Mouse (Mus musculus): ENCODE measurements around the gene Tsr2. TPM values are rescaled to one million over a fixed set of nuclear protein-coding genes. Genes with fewer than 3 reads are reported as not detected.
A peak's percentile ranks its signal among the peaks of the same experiment; 100 is the strongest.

Tsr2 gene
- 38.6 and 43.2 TPM in 2 replicates for polyA plus RNA-seq (2015; fragmentation: Nextera tagmentation; extraction: Ambion mirVana)

- H3K27ac ChIP-seq, result peak within 1 kb of the TSS; percentile 62; the same call in 1 of the 2 replicates
- WGBS, result 23% methylated on average over 35 of the region's 35 CpGs
- H3K36me3 ChIP-seq, result no peaks in the 10 kb centered on the region
- H3K9ac ChIP-seq, result peak within 1 kb of the TSS; percentile 67
- peak within 1 kb of the TSS; percentile 62 for H3K4me3 ChIP-seq (replicated peaks)
- H3K9me3 ChIP-seq (replicated peaks), result no peaks in the 10 kb centered on the region
- peaks cover 6% of the 10 kb centered on the region; the same call in 1 of the 2 replicates for H3K4me1 ChIP-seq
- 0 out of 2 replicates have a peak, but pooled peaks cover 5% of the 10 kb centered on the region for H3K27me3 ChIP-seq
- peak; percentile 94 for ATAC-seq (replicated peaks; ENCODE audit: low FRiP score)
- peak within 1 kb of the TSS; percentile 57 for H3K4me2 ChIP-seq
Observed at GRCm38 (mm10) chrX:151096171-151097058, at the start of gene Tsr2. TSS of gene Tsr2 (minus strand) at chrX:151096543.

DNA sequence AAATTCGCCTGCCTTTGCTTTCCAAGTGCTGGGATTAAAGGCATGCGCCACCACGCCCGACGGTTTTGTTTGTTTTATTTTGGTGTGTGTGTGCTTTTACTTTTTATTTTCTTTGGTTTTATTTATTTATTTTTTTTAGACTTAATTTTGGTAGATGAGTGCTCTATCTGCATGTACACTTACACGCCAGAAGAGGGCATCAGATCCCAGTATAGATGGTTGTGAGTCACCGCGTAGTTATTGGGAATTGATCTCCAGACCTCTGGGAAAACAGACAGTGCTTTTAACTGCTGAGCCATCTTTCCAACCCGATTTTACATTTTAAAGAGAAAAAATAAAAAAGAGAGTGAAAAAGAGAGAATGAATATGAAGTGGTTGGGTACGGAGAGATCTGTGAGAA, 36.4 kb upstream of the Tsr2 start:
- no peak overlapping the region for H3K4me2 ChIP-seq
- H3K27ac ChIP-seq, result no peak overlapping the region
- no peak overlapping the region; the same call in 1 of the 2 replicates for H3K4me3 ChIP-seq (replicated peaks)
- H3K9ac ChIP-seq, result no peak overlapping the region
- no peak for ATAC-seq (replicated peaks; ENCODE audit: low FRiP score)
- no peaks in the 10 kb centered on the region for H3K9me3 ChIP-seq (replicated peaks)
- H3K27me3 ChIP-seq, result peaks cover 18% of the 10 kb centered on the region; the same call in 1 of the 2 replicates
- no peaks in the 10 kb centered on the region for H3K36me3 ChIP-seq
- H3K4me1 ChIP-seq, result no peaks in the 10 kb centered on the region
- WGBS, result 32% methylated on average over 10 of the region's 10 CpGs

DNA sequence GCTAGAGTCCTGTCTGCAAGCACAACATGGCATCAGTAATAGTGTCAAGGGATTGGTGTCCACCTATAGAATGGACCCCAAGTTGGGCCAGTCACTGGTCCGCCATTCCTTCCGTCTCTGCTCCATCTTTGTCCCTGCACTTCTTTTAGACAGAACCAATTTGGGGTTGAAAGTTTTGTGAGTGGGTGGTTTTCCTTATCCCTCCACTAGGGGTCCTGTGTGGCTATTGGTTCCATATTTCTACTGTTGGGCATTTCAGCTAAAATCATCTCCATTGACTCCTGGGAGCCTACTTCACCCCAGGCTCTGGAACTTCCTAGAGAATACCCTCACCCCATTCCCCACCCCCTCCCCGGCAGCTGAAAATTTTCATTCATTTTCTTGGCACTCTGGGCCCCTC, 34.1 kb upstream of the Tsr2 start:
- H3K4me2 ChIP-seq, result no peak overlapping the region
- H3K36me3 ChIP-seq, result no peaks in the 10 kb centered on the region
- no peak for ATAC-seq (replicated peaks; ENCODE audit: low FRiP score)
- no peaks in the 10 kb centered on the region for H3K9me3 ChIP-seq (replicated peaks)
- H3K9ac ChIP-seq, result no peak overlapping the region
- peaks cover 18% of the 10 kb centered on the region; the same call in 1 of the 2 replicates for H3K27me3 ChIP-seq
- WGBS, result 80% methylated on average over 3 of the region's 3 CpGs
- no peaks in the 10 kb centered on the region for H3K4me1 ChIP-seq
- no peak overlapping the region for H3K4me3 ChIP-seq (replicated peaks)
- H3K27ac ChIP-seq, result no peak overlapping the region

DNA sequence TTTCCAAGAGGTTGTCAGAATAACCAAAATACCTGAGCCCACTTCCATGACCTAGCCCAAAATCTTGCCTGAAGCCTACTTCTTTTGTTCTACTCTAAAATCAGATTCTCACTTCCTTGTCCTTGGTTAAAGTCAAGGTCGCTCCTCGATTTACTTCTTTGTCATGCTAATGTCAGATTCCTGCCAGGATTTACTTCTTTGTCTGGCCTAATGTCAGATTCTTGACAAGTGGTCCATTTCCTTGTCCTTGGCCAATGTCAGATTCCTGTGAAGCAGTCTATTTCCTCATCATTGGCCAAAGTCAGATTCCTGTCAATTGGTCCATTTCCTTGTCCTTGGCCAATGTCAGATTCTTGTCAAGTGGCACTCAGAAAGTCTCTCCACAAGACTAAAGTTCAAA, 27.6 kb upstream of the Tsr2 start:
- H3K9me3 ChIP-seq (replicated peaks), result no peaks in the 10 kb centered on the region
- WGBS, result 76% methylated on average over 2 of the region's 2 CpGs
- no peak overlapping the region for H3K9ac ChIP-seq
- peaks cover 3% of the 10 kb centered on the region; the same call in 1 of the 2 replicates for H3K27me3 ChIP-seq
- no peak overlapping the region for H3K4me3 ChIP-seq (replicated peaks)
- H3K4me2 ChIP-seq, result no peak overlapping the region
- no peaks in the 10 kb centered on the region for H3K4me1 ChIP-seq
- ATAC-seq (replicated peaks; ENCODE audit: low FRiP score), result no peak
- no peaks in the 10 kb centered on the region for H3K36me3 ChIP-seq
- H3K27ac ChIP-seq, result no peak overlapping the region

DNA sequence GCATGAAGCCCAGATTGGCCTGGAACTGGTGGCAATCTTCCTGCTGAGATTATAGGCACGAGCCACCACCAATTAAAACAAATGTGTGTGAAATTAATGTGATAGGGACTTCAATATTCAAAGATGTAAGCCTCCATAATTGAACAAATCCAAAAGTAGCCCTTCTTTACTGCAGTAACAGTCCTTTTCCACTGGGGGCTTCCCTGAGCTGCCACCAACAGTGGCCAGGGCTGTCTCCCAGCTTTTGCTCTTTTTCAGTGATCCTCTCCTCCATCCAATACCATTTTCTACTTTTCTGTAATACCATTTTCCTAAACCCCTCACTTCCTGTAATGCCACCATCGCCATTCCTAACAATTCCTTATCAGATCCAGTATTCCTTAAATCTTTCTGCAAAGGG, 21.1 kb upstream of the Tsr2 start:
- H3K4me1 ChIP-seq, result no peaks in the 10 kb centered on the region
- H3K4me2 ChIP-seq, result no peak overlapping the region
- H3K9me3 ChIP-seq (replicated peaks), result no peaks in the 10 kb centered on the region
- H3K27me3 ChIP-seq, result peaks cover 8% of the 10 kb centered on the region
- H3K9ac ChIP-seq, result no peak overlapping the region
- no peak overlapping the region for H3K4me3 ChIP-seq (replicated peaks)
- 8% methylated on average over 2 of the region's 2 CpGs for WGBS
- no peak overlapping the region for H3K27ac ChIP-seq
- ATAC-seq (replicated peaks; ENCODE audit: low FRiP score), result no peak
- no peaks in the 10 kb centered on the region for H3K36me3 ChIP-seq

DNA sequence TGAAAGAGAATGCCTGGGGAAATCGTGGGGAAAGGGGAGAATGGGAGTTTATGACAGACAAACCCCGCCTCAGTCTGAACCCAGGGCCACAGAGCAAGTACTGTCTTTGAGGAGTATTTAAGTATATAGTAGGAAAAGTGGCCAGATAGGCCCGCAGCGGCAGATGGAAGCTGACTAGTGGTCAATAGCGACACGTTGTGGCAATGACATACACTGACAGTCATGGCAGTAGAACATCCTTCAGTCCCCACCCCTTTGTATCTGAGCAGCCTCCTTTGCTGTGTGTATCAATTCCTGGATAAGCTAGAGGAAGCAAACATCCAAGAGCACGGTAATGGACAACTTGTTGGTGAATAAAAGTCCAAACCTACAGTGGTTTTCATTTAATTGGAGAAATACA, 20.5 kb upstream of the Tsr2 start:
- no peak for ATAC-seq (replicated peaks; ENCODE audit: low FRiP score)
- Histone ChIP-seq H3K36me3 (no peaks in the 10 kb centered on the region), H3K27me3 (peaks cover 8% of the 10 kb centered on the region), H3K4me2 (no peak overlapping the region), H3K9me3 (replicated peaks) (no peaks in the 10 kb centered on the region), H3K9ac (no peak overlapping the region), H3K27ac (no peak overlapping the region), H3K4me3 (replicated peaks) (no peak overlapping the region), H3K4me1 (no peaks in the 10 kb centered on the region)
- 17% methylated on average over 7 of the region's 7 CpGs for WGBS

- no peak for ATAC-seq (replicated peaks; ENCODE audit: low FRiP score)
Observed at GRCm38 (mm10) chrX:151107301-151108067, 11.1 kb upstream of the Tsr2 start.

GRCm38 (mm10) chrX:151087418-151087817, 8.9 kb downstream of the Tsr2 start:
- no peak overlapping the region for H3K27ac ChIP-seq
- no peak overlapping the region for H3K4me2 ChIP-seq
- no peak overlapping the region for H3K9ac ChIP-seq
- ATAC-seq (replicated peaks; ENCODE audit: low FRiP score), result no peak
- H3K4me3 ChIP-seq (replicated peaks), result no peak overlapping the region
- peaks cover 18% of the 10 kb centered on the region for H3K27me3 ChIP-seq
- WGBS, result 65% methylated on average over 1 of the region's 1 CpGs
- no peaks in the 10 kb centered on the region for H3K4me1 ChIP-seq
- H3K9me3 ChIP-seq (replicated peaks), result no peaks in the 10 kb centered on the region
- H3K36me3 ChIP-seq, result peaks cover 76% of the 10 kb centered on the region

More at GRCm38 (mm10) chrX:151107301-151108067, 11.1 kb upstream of the Tsr2 start:
- H3K4me3 ChIP-seq (replicated peaks), result no peak overlapping the region
- 60% methylated on average over 7 of the region's 7 CpGs for WGBS
- no peaks in the 10 kb centered on the region for H3K4me1 ChIP-seq
- H3K27ac ChIP-seq, result no peak overlapping the region
- no peaks in the 10 kb centered on the region for H3K36me3 ChIP-seq
- H3K4me2 ChIP-seq, result no peak overlapping the region
- H3K9me3 ChIP-seq (replicated peaks), result no peaks in the 10 kb centered on the region
- H3K27me3 ChIP-seq, result peaks cover 23% of the 10 kb centered on the region
- H3K9ac ChIP-seq, result no peak overlapping the region

DNA sequence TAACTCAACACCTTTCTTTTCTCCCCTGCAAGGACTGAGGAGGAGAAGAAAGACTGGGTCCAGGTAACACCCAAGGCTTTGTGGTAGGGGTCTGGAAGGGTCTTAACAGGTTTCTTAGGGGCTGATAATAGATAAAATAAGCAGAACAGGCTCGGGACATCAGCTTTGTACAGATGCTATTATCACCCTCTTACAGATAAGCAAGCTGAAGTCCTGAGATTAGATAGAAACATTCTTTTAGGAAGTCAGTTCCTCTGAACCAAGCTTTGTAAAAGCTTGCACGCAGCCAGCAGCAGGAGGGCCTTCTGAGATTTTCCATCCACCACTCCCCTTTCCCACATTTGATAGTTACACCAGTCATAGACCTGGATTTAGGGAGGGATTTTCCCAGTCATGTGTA, 10.7 kb downstream of the Tsr2 start:
- Histone ChIP-seq H3K4me3 (replicated peaks) (no peak overlapping the region), H3K36me3 (peaks cover 78% of the 10 kb centered on the region), H3K27me3 (peaks cover 18% of the 10 kb centered on the region), H3K4me1 (no peaks in the 10 kb centered on the region), H3K9ac (no peak overlapping the region), H3K9me3 (replicated peaks) (no peaks in the 10 kb centered on the region), H3K27ac (no peak overlapping the region), H3K4me2 (no peak overlapping the region)
- no peak for ATAC-seq (replicated peaks; ENCODE audit: low FRiP score)
- WGBS, result 86% methylated on average over 2 of the region's 2 CpGs

GRCm38 (mm10) chrX:151076941-151077485, 19.3 kb downstream of the Tsr2 start:
- no peak for ATAC-seq (replicated peaks; ENCODE audit: low FRiP score)
- Histone ChIP-seq H3K4me2 (no peak overlapping the region), H3K36me3 (peaks cover 61% of the 10 kb centered on the region), H3K9ac (no peak overlapping the region), H3K9me3 (replicated peaks) (no peaks in the 10 kb centered on the region), H3K27ac (no peak overlapping the region), H3K27me3 (0 out of 2 replicates have a peak, but pooled peaks cover 3% of the 10 kb centered on the region), H3K4me1 (no peaks in the 10 kb centered on the region), H3K4me3 (replicated peaks) (no peak overlapping the region)
- 93% methylated on average over 4 of the region's 4 CpGs for WGBS

GRCm38 (mm10) chrX:151076007-151076406, 20.3 kb downstream of the Tsr2 start:
- ATAC-seq (replicated peaks; ENCODE audit: low FRiP score), result no peak
- Histone ChIP-seq H3K4me3 (replicated peaks) (no peak overlapping the region), H3K9ac (no peak overlapping the region), H3K27me3 (0 out of 2 replicates have a peak, but pooled peaks cover 3% of the 10 kb centered on the region), H3K4me1 (no peaks in the 10 kb centered on the region), H3K4me2 (no peak overlapping the region), H3K36me3 (peaks cover 66% of the 10 kb centered on the region), H3K9me3 (replicated peaks) (no peaks in the 10 kb centered on the region), H3K27ac (no peak overlapping the region)
- WGBS, result 93% methylated on average over 5 of the region's 5 CpGs

DNA sequence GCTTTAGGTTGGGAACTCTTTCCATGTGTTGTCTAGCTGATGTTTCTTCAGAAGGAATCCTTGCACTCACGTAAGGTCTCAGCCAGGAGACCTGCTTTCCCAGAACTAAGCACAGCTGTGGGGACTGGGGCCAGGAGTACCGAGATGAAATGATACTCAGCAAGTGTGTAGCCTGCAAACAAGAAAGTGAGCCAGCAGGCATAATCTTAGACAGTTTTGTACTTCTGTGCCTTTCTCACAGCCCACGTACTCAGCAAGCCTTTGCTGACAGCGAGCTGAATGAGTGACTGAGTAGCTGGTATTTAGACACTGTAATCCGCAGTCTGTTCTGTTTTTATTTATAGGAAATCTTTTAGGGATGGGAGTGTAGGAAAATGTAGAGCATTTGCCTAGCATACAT, 28.5 kb downstream of the Tsr2 start:
- no peak for ATAC-seq (replicated peaks; ENCODE audit: low FRiP score)
- Histone ChIP-seq H3K4me1 (no peaks in the 10 kb centered on the region), H3K9me3 (replicated peaks) (no peaks in the 10 kb centered on the region), H3K27me3 (peaks cover 13% of the 10 kb centered on the region), H3K4me3 (replicated peaks) (no peak overlapping the region), H3K36me3 (peaks cover 56% of the 10 kb centered on the region), H3K9ac (no peak overlapping the region), H3K4me2 (no peak overlapping the region), H3K27ac (no peak overlapping the region)
- WGBS, result 94% methylated on average over 5 of the region's 5 CpGs

Measured in kidney, embryonic 15.5 days (tissue).